Mouse (Mus musculus) kidney, postnatal 0 days (tissue): ENCODE results near the gene Fbxo34. TPM values are rescaled to one million over a fixed set of nuclear protein-coding genes. Genes with fewer than 3 reads are reported as not detected.

Experiments
- ATAC-seq: fragments of 200-750 bp; cut with Nextera tagmentation; replicated peaks from 2 replicates; pipeline ENCODE4 v1.8.0; 2017; ENCODE audit warnings: low read depth, moderate number of reproducible peaks, moderate TSS enrichment, moderate library complexity; ENCODE audit not compliant: low FRiP score
- DNase-seq: peaks from one replicate; pipeline ENCODE4 v3.0.0-alpha.2; 2016; ENCODE audit warnings: low spot score
- H3K27ac ChIP-seq: fragments of 300-500 bp; sonication (generic); 2 replicates; pipeline ENCODE4 v1.5.1; 2014; ENCODE audit warnings: mild to moderate bottlenecking
- H3K27me3 ChIP-seq: fragments of 300-500 bp; sonication (generic); 2 replicates; pipeline ENCODE4 v1.6.1; 2014; ENCODE audit warnings: low read length, mixed read lengths; ENCODE audit not compliant: insufficient read depth
- H3K36me3 ChIP-seq: fragments of 300-500 bp; sonication (generic); 2 replicates; pipeline ENCODE4 v1.6.1; 2014; ENCODE audit warnings: low read length, mixed read lengths; ENCODE audit not compliant: insufficient read depth
- H3K4me1 ChIP-seq: fragments of 300-500 bp; sonication (generic); replicated peaks from 2 replicates; pipeline ENCODE4 v1.6.1; 2014; ENCODE audit warnings: antibody characterized with exemption, low read length, mixed read lengths; ENCODE audit not compliant: insufficient read depth
- H3K4me2 ChIP-seq: fragments of 300-500 bp; sonication (generic); 2 replicates; pipeline ENCODE4 v1.6.1; 2014; ENCODE audit warnings: mild to moderate bottlenecking, low read length, moderate library complexity, mixed read lengths
- H3K4me3 ChIP-seq: fragments of 300-500 bp; sonication (generic); replicated peaks from 2 replicates; pipeline ENCODE4 v1.5.1; 2014; ENCODE audit warnings: low read depth, low read length
- H3K9ac ChIP-seq: fragments of 300-500 bp; sonication (generic); 2 replicates; pipeline ENCODE4 v1.6.1; 2014; ENCODE audit warnings: low read depth, low read length
- H3K9me3 ChIP-seq: fragments of 300-500 bp; sonication (generic); replicated peaks from 2 replicates; pipeline ENCODE4 v1.6.1; 2016; ENCODE audit warnings: low read length, inconsistent platforms, mixed read lengths
- CTCF ChIP-seq: IDR thresholded peaks from 2 replicates; pipeline ENCODE4 v1.5.1; 2016; ENCODE audit warnings: antibody characterized with exemption, low read depth, mild to moderate bottlenecking, moderate library complexity
- WGBS: fragments of 180-500 bp; shearing (Covaris S2); extraction: QIAGEN DNeasy Blood & Tissue Kit; methylation state at CpG from one replicate; pipeline ENCODE4 v1.1.7; 2014; 5-methylcytosine and 5-hydroxymethylcytosine counted together
- polyA plus RNA-seq: library from polyadenylated mRNA; unstranded; fragments of >200 nt; fragmentation: Nextera tagmentation; extraction: Ambion mirVana; gene quantifications from 2 replicates; pipeline ENCODE4 v1.2.1, GENCODE M21; 2015

The Fbxo34 gene
- polyA plus RNA-seq, 1 experiment from 2014 or later, result 18.9 TPM

DNA sequence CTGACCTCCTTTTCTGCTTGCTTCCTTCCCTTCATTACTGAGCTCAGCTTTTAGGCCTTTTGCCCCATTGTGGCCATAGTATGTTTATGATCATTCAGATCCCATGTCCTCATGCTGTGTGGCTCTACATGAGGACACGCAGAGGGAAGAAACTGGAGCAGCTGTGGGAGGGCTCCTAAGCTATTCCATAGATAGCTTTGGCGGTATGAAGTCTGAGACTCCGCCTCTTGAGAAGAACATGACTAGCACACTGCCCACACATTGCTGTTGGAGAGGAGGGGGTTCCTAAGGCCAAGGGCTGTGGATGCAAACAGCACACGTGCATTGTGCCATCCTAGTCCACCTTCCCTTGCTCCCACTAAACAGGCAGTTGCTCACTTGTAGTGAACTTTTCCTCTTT is 26.0 kb downstream of the Fbxo34 start:
- ATAC-seq (no peak), DNase-seq (no peak)
- H3K4me3 ChIP-seq, result no peak overlapping the region
- TF ChIP-seq CTCF, result no peak
- no peaks in the 10 kb centered on the region for H3K4me1 ChIP-seq
- no peaks in the 10 kb centered on the region for H3K27me3 ChIP-seq
- H3K36me3 ChIP-seq, result no peaks in the 10 kb centered on the region
- WGBS, result 76% methylated on average over 4 of the region's 4 CpGs
- H3K27ac ChIP-seq, result no peak overlapping the region
- no peak overlapping the region for H3K9ac ChIP-seq
- H3K9me3 ChIP-seq, result no peaks in the 10 kb centered on the region
- H3K4me2 ChIP-seq, result no peak overlapping the region

DNA sequence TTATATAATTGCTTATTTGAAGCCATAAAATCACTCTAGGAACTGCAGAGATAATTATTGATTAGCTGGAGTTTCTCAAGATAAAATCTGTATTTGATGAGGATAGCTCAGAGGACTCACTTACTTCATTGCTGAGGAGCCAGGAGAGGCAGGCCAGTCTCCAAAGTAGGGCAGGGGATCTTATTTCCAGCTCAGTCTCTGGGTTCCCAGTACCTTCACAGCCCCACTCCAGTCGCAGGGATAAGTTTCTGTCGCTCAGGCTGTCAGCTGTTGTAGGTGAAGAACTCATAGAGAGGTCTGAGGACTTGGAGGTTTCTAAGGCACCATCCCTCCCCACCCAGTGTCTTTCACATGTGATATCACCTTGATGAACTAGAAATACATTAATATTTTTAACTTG is 27.5 kb downstream of the Fbxo34 start:
- Histone ChIP-seq H3K36me3 (no peaks in the 10 kb centered on the region), H3K27me3 (no peaks in the 10 kb centered on the region), H3K4me2 (no peak overlapping the region), H3K4me1 (no peaks in the 10 kb centered on the region), H3K27ac (no peak overlapping the region), H3K9me3 (no peaks in the 10 kb centered on the region), H3K4me3 (no peak overlapping the region), H3K9ac (no peak overlapping the region)
- DNase-seq (no peak), ATAC-seq (no peak)
- 70% methylated on average over 2 of the region's 2 CpGs for WGBS
- TF ChIP-seq CTCF, result no peak

DNA sequence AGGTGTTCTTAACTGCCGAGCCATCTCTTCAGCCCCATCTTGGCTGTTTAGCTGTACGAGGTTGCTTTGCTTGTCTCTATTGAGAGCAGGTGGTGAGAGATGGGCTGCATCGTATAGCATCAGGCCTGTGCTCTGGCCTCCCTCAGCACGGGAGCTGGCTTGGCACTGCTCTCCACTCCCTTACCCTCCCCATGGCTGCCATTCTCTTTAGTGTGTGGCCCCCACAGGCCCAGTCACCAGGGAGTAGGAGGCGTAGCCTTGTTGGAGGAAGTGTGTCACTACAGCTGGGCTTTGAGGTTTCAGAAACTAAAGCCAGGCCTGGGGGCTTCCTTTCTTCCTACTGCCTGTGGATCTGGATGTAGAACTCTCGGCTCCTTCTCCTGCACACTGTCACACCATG is 32.0 kb downstream of the Fbxo34 start:
- no peak overlapping the region for H3K27ac ChIP-seq
- H3K4me2 ChIP-seq, result no peak overlapping the region
- H3K36me3 ChIP-seq, result no peaks in the 10 kb centered on the region
- no peaks in the 10 kb centered on the region for H3K27me3 ChIP-seq
- ATAC-seq (no peak), DNase-seq (no peak)
- H3K4me1 ChIP-seq, result no peaks in the 10 kb centered on the region
- WGBS, result 87% methylated on average over 6 of the region's 6 CpGs
- no peak overlapping the region for H3K9ac ChIP-seq
- no peak for TF ChIP-seq CTCF
- no peaks in the 10 kb centered on the region for H3K9me3 ChIP-seq
- no peak overlapping the region for H3K4me3 ChIP-seq

DNA sequence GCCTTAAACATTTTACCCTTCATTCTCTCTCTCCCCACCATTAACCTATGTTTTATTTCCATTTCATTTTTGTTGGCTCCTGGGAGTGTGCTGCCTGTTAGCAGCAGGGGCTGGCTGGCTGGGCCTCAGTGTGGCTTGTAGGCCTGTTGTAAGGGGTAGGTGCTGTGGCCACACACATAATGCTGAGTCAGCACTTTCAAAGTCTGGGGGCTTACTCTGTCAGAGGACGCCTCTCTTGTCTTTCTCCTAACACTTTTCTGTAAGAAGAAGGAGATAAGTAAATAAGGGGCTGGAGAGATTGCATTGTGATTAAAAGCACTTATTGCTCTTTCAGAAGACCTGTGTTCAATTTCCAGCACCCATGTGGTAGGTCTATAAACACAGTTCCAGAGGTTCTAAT is 32.9 kb downstream of the Fbxo34 start:
- H3K4me2 ChIP-seq, result no peak overlapping the region
- WGBS, result 74% methylated on average over 1 of the region's 1 CpGs
- no peak overlapping the region for H3K9ac ChIP-seq
- no peaks in the 10 kb centered on the region for H3K9me3 ChIP-seq
- H3K4me1 ChIP-seq, result no peaks in the 10 kb centered on the region
- no peak for DNase-seq
- no peaks in the 10 kb centered on the region for H3K36me3 ChIP-seq
- TF ChIP-seq CTCF, result no peak
- no peak overlapping the region for H3K4me3 ChIP-seq
- no peak for ATAC-seq
- no peak overlapping the region for H3K27ac ChIP-seq
- H3K27me3 ChIP-seq, result no peaks in the 10 kb centered on the region

DNA sequence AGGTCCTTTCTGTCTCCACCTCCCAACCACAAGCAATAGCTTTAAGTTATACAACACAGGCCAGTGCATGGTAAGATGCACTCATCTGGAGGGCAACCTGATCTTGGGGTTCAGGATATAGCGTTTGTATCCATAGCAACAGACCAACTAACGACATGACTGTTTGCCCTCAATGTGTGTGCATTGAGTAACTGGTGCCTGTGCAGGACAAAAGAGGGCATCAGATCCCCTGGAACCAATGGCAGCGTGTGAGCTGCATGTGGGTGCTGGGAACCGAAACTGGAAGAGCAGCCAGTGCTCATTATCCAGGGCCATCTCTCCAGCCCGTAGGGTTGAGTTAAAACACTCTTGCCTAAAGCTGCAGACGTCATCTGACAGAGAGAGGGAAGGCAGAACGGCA is 38.5 kb downstream of the Fbxo34 start:
- no peak overlapping the region for H3K4me3 ChIP-seq
- no peaks in the 10 kb centered on the region for H3K27me3 ChIP-seq
- H3K9me3 ChIP-seq, result no peaks in the 10 kb centered on the region
- H3K27ac ChIP-seq, result no peak overlapping the region
- DNase-seq (no peak), ATAC-seq (no peak)
- no peaks in the 10 kb centered on the region for H3K4me1 ChIP-seq
- H3K36me3 ChIP-seq, result no peaks in the 10 kb centered on the region
- H3K9ac ChIP-seq, result no peak overlapping the region
- TF ChIP-seq CTCF, result no peak
- 66% methylated on average over 7 of the region's 7 CpGs for WGBS
- H3K4me2 ChIP-seq, result 0 out of 2 replicates have a peak overlapping the region, but pooled peaks have one; percentile 1

DNA sequence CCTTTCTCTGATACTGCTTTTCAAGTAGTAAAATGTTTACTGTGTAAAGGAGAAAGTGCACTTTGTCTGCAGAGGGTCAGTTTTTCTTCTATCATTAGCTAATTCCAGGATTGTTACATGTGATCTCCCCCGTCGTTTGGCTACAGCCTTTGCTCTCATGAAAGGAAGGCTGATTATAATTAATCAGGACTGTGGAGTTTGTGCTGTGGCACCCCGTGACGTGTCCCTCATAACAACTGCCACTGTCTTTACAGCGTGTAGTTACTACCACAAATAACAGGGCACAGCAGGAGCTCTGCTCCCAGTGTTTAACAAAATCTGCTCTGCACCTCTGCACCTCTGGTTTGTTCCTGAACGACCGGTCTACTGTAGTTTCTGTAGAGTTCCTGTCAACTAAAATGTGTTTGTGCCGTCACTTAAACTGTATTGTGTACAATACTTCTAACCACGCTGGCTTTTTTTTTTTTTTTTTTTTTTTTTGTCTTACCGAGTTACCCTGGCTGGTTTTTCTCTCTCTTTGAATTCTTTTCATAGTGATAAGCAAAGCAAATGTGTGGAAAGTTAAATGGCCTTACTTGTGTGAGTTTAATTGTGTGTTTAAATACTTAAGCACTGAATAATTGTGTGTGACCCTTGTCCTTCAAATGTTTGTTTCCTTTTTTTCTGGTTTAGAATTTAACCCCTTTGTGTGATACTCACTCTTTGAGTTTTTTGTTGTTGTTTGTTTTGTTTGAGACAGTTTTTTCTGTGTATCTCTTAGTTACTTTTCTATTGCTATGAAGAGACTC is 39.3 kb downstream of the Fbxo34 start:
- no peak overlapping the region for H3K27ac ChIP-seq
- H3K27me3 ChIP-seq, result no peaks in the 10 kb centered on the region
- TF ChIP-seq CTCF, result no peak
- WGBS, result 40% methylated on average over 10 of the region's 10 CpGs
- ATAC-seq (0 out of 2 replicates have a peak, but pooled peaks have one; percentile 52), DNase-seq (peak; percentile 17)
- H3K4me3 ChIP-seq, result no peak overlapping the region
- no peaks in the 10 kb centered on the region for H3K36me3 ChIP-seq
- H3K9ac ChIP-seq, result no peak overlapping the region
- H3K4me1 ChIP-seq, result no peaks in the 10 kb centered on the region
- H3K4me2 ChIP-seq, result no peak overlapping the region
- no peaks in the 10 kb centered on the region for H3K9me3 ChIP-seq

DNA sequence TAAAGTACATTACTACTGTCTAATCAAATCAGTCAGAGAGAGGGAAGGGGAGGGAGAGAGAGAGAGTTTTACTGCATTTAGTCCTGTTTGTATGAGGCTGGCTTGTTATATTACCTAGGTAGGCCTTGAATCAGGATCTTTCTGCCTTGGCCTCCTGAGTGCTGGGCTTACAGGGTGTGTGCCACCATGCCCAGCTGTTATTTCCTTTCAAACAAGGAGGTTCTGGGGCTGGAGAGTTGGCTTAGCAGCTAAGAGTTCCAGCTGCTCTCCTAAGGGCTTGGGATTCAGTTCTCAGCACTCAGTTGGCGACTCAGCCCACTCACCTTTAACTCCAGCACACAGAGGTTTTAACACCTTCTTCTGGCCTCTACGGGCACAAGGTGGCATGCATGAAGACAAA is 40.5 kb downstream of the Fbxo34 start:
- DNase-seq (no peak), ATAC-seq (no peak)
- Histone ChIP-seq H3K4me3 (no peak overlapping the region), H3K27ac (no peak overlapping the region), H3K4me1 (no peaks in the 10 kb centered on the region), H3K36me3 (no peaks in the 10 kb centered on the region), H3K9ac (no peak overlapping the region), H3K9me3 (no peaks in the 10 kb centered on the region), H3K27me3 (no peaks in the 10 kb centered on the region), H3K4me2 (no peak overlapping the region)
- 95% methylated on average over 2 of the region's 2 CpGs for WGBS
- TF ChIP-seq CTCF, result no peak
